Mouse (Mus musculus) left cerebral cortex, adult 8-10 months (tissue): ENCODE measurements around the gene Lage3. TPM values are rescaled to one million over a fixed set of nuclear protein-coding genes. Genes with fewer than 3 reads are reported as not detected.
"Not testable (repeated sequence)": the region's sequence is repeated elsewhere in the genome, so short reads cannot be mapped to it uniquely, and the experiment has no call there.

Experiments
- DNase-seq, 2 experiments: peaks; one replicate each; pipeline ENCODE4 v3.0.0; 2022; ENCODE audit warnings: low spot score in 2 of 2
- total RNA-seq, 4 experiments: library from RNA; stranded (reverse); gene quantifications; 2 replicates each; pipeline ENCODE4 v1.2.4; 2022

The Lage3 gene
- total RNA-seq, result 10 to 100 TPM; 22.3 to 28.7 (median 25.7) TPM

DNA sequence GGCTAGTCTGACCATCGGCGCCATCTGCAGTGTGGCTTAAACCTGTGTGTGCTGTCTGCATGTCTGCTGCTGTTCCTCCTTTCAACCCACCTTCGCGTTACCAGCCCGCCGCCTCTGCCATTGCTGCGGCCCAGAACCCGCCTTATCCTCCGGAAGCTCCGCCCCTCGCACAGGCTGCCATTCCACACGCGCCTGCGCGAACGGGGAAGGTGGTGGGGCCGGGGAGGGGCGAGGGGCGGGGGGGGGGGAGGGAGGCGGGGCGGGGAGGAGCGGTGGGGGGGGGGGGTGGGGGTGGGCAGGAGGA lies at the start of gene Lage3:
TSS of gene Lage3 (minus strand) at position 152 of the 304 bp plus-strand sequence.
- DNase-seq, result peak; percentile 45 to 66

DNA sequence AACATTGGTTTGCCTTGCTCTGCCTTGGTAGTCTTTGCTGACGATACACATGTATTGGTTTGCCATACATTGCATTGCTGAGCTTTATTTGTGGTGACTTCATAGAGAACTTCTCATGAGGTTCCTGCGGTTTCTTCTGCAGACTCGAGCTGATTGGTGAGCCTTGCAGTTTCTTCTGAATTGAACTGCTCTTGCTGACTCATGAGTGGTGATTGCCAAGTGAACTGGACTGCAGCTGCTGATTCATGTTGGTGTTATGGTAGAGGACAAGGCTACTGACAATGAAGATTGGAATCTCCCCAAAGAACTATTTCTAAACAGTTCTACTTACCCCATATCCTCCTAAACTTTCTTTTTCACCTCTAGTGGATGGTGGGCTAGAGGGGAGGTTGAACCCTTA lies 46.7 kb upstream of the Lage3 start:
- no peak for DNase-seq

DNA sequence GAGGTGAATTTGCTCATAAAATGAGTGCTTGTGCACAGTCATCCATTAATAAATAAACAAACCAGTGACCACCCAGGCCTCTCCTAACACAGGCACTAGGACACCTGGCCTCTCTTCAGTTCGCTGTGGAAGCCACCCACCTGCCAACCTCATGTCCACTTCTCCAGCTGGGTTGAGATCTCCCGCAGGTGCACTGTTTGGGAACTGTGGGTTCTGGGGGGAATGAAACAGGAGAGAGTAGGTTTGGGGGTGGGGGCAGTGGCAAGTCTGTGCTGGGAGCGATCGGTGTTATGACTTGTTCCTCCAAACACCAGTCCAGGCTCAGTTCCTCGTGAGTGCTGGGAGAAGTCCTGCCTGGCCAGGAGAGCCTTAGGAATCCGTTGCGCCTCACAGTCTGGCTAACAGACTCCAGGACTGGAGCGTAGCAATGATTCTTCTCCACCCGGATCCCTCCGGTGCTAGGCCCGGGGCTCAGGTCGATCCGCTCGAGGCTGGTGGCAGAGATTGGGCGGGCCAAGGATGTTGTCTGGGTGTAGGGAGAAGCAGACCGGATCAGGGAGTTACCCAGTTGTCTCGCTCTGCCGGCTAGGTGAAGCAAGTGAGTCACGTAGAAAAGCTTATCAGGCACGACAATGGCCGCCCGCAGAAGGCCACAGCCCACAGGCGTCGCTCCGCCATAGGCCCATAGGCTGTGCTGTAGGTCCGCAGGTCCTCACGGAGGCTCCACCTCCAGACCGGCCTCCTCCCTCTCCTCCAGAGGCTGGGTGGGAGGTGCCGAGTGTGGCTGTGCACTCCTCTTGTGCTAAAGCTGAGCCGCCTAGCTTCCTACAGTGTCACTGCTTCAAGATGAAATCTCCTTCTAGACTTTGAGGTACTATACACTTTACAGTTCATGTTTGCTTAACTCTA lies 39.4 kb upstream of the Lage3 start, which contains the start of the genes Fam3a and Ikbkg:
TSS of gene Fam3a (minus strand) at position 738 of the 909 bp plus-strand sequence.
TSS of gene Ikbkg (plus strand) at position 756 of the 909 bp plus-strand sequence.
- peak; percentile 52 to 83 for DNase-seq

DNA sequence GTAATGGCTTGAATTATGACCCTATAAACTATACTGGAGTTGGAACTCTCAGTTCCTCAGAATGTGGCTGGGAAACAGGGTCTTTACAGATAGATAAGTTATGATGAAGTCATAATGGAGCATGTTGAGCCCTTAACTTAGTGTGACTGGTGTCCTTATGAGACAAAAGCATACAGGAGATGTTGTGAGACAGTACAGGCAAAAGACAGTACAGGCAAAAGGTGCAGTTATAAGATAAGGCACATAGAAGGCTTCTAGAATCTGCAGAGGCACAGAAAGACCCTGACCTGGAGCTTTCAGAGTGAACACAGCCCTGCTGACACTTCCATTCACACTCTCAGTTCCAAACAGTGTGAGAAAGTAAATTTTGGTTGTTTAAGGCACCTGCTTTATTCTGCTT lies 34.7 kb upstream of the Lage3 start:
- no peak for DNase-seq

DNA sequence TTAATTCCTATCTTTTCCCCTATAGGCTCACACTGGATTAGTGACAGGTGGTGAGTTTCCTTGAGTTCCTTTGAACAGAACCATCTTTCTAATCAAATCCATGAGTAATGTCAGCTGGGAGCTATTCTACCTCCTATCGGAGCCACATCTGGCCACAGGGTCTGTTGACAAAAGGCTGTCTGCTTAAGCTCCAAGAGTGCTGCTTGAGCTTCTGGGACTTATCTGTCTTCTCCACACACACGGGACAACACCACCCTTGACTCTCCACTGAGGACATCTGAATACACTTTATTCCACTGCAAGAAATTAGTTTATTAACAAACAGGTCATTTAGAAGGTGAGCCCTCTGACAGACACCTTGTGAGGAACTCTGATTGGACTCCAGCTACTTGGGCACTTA lies 31.0 kb upstream of the Lage3 start:
- no peak for DNase-seq

DNA sequence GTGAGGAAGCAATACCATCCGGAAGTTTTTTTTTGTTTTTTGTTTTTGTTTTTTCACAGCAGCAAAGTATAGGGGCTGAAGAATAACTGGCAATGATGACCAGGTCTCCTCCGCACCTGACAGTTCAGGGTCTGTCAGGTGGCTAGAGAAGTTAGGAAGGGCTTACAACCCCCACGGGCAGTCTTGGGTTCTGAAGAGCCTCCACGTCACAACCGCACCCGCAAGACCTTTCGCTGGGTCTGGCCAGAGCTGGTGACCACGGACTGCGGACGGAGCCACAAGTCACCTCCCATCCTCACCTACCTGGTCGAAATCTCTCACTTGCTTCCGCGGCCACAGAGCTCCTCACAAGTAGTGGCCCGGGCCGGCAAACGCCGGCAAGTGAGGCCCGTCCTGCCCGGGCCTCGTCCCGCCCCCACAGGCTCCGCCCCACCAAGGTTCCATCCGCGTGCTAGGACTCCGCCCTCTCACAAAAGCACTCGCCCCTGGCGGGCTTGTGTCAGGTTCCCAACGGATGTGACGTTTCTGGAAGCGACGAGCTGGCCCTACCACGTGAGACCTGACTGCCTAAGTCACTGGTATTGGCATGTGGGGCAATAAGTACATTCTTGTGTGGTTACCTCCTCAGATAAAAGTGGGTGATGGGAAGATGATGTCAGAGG lies 19.6 kb upstream of the Lage3 start, which contains the start of the genes Ubl4a and Slc10a3:
TSS of gene Ubl4a (minus strand) at position 331 of the 662 bp plus-strand sequence.
TSS of gene Slc10a3 (minus strand) at position 462 of the 662 bp plus-strand sequence.
- DNase-seq, result peak; percentile 57 to 83

DNA sequence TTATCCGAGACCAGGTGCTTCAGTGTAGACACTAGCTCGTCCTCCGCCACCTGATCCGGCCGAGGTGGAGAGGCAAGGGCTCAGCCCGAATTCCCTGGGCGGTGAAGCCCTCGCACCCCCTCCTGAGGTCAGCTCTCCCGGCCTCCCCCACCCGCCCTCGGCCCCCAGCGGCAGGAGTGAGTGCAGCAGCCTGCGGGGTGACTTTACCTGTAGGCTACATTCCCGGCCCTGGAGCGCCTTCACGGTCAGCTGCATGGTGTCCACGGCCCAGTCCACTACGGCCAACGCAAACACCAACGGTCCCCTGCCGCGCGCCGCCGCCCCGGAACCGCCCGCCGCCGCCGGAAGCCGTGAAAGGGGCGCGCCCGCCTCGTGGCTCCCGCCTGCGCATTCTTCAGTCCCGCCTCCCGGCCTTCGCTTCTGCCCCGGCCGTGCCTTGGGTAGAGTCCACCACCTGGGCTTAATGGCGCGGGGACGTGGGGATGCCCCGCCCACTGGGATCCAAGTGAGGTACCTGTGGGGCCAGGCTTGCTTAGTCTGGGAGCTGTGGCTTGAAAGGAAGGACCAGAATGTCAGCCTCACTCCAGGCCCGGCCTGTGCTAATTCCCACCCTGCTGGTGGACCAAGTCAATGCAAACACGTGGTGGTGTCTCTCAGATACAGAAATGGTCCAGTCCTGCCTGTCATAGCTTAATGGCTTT lies 14.9 kb upstream of the Lage3 start:
- DNase-seq, result peak in 1 of 2 experiments; percentile 25

DNA sequence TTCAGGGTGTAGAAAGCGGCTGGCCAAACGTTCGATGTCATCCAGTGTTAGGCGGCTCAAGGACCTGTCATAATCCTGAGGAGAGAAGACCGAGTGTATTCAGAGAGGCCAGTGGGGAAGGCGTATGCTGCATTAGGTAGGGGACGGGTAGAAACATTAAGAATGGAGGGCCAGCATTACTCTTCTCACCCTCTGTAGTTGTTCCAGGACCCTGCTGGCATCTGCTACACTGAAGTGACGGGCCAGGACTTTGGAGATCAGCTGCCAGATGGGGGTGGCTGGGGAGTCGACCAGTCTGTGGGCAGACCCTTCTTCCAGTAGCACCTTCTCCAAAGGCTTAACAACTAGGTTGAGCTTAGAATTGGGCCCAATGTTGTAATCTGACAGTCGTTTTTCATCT lies 14.1 kb upstream of the Lage3 start:
- DNase-seq, result no peak

DNA sequence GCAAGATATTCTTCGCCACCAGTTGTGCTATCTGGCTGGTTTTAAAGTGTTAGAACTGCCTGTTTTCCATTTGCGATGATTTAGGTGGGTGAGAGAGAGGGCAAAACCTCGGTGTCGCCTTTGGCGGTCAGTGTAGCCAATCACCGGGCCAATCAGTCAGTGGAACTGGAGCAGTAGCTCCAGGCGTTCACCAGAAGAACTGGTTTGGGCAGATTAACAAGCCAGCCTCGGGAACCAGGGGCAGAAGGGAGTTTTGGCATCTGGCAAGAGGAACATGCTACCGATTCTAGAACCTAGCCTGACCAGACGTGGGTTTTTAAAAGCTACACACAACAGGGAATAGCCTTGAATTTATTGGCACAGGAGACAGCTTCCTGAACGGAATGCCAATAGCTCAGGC lies 5.8 kb upstream of the Lage3 start:
- DNase-seq, result no peak

DNA sequence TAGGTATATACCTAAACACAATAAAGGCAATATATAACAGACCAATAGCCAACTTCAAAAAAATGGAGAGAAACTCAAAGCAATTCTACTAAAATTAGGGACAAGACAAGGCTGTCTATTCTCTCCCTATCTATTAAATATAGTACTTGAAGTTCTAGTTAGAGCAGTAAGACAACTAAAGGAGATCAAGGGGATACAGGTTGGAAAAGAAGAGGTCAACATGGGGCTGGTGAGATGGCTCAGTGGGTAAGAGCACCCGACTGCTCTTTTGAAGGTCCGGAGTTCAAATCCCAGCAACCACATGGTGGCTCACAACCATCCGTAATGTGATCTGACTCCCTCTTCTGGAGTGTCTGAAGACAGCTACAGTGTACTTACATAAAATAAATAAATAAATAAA lies 3.7 kb upstream of the Lage3 start:
- DNase-seq, result not testable (repeated sequence)

DNA sequence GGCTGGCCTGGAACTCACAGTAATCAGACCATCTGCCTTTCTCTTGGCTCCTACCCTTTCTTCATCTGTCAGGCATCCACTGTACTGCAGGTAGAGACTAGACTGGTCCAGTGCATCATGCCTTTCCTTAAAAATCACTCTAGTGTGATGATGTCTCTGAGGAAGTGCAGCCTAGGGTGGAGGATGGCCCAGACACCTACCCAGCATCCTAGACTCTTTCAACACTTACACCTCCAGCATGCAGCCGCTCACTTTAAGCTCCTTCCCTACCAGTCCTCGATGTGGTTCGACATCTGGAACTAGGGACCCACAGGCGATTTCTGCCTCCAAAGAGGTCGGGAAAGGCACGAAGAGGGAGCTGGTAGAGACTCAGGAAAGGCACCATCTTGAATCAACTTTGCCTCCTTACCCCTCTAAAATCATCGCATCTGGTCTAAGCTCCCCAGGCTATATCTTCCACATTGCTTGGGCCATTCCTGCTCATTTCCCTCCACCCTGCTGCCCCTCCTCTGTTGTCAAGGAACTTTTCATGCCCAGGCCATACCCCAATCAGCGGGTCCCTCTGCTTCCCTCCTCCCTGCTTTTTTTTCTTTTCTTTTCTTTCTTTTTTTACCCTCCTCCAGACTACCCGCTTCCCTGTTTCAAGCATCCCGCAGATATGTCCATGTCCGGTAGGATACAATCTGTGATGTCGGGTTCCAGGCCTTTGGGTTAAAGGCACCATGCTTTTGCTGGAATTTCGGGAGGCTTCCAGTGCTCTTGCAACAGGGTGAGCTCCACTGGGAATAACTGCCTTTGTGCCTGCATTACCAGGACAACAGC lies 562 bp downstream of the Lage3 start:
- DNase-seq, result no peak

DNA sequence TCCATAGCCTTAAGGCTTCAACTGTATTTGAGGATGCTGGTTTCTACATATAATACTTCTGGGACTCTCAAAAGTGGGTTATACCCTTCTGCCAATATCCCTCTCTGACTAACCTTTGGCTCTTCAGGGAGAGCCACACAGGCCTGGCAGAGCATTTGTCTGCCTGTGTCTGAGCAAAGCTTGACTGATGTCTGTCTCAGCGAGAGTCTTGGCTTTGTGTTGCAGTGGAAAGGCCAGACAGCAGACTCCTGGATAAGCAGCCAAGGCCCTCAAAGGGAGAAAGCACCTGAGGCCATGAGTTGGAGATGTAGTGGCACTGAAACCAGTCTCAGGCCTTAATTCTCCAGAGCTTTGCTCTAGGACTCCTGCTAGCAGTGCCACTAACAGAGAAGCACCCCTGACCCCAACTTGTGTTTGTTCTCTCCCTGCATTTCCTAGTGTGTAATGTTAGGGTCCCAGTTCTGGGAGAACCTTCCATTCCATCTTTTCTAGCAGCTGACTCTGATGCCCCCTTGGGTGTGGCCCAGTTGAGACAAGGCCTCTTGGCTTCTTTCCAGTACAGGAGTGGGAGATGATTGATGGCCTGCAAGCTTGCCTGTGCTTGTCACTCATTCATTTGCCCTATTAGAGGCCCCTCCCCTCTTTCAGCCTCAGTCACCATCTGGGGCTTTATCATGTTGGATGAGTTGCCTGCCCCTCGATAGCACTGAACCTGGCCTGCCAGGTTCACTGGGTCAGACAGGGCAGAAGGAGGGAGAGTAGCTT lies 23.1 kb downstream of the Lage3 start:
- no peak for DNase-seq

DNA sequence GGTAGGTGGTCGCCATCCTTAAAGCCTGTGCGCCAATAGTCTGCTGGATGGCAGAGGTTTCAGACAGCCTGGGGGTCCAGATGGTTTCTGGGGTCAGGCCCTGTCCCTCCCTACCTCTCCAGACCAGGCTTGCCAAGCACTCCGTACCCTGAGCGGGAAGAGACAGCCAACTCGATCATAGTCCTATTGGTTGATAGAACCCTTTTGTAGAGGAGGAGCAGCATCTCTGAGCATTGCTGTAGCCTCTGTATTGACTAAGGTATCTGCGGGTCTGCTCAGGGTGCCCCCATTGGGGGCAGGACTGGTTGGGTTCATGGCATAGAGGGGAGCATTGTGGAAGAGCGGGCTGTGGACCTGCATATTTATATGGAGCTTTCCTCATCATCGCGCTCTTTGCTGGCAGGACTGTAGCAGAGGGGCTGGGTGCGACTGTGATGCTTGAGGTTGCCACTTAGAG lies 24.2 kb downstream of the Lage3 start:
- DNase-seq, result no peak

DNA sequence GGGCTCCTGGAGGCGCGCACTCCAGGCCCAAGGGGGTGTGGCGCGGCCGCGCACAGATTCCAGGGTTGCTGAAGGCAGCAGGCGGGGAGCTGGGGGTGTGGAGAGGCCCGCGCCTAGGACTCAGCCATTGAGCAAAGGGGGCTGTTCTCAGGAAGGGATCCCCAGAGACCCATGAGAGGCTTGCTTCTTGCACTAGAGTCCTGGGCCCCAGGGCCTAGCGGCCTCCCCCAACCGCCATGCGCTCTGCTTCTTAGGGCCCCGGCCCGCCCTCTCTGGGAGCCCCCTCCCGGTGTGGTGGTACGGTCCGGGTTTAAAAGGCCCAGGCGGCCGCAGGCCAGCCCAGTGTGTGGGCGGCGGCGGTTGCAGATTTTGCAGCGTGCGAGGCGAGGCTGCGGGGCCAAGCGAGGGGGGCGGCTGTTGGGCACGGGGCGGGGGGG lies 24.7 kb downstream of the Lage3 start, which contains the start of gene Plxna3:
TSS of gene Plxna3 (plus strand) at position 342 of the 437 bp plus-strand sequence.
- DNase-seq, result peak; percentile 26 to 44

DNA sequence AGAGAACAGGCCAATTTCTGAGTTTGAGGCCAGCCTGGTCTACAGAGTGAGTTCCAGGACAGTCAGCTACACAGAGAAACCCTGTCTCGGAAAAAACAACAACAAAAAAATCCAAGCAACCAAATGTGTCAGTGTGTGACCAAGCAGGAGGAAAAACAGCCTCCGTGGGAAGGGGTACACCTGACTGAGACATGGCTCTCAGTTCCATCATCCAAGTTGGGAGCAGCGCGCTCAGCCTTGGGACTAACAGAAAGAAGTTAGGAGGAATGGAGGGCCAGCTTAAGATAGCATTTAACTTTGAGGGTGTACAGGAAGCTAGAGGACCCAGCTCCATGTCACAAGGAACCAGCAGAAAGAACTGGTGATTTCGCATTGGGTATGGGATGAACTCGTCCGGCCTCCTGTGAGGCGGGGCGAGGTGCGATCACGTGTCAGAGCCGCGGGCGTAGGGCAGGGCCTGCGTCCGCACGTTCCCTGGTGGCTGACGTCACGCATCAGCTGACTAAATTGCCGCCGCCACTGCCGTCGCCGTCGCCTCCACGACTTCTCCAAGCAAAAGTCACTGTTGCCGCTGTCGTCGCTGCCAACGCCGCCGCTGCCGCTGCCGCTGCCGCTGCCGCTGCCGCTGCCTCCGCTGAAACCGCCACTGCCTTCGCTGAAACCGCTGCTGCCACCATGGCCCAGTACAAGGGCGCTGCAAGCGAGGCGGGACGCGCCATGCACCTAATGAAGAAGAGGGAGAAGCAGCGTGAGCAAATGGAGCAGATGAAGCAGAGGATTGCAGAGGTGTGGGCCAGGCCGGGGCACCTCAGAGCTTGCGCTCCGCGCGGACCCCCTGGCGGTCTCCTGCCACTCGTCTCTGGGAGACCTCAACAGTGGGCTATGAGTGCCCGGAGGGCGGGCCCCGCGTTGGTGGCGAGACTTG lies 40.6 kb downstream of the Lage3 start, which contains the start of gene Fam50a:
TSS of gene Fam50a (plus strand) at position 494 of the 925 bp plus-strand sequence.
- peak; percentile 66 to 88 for DNase-seq

DNA sequence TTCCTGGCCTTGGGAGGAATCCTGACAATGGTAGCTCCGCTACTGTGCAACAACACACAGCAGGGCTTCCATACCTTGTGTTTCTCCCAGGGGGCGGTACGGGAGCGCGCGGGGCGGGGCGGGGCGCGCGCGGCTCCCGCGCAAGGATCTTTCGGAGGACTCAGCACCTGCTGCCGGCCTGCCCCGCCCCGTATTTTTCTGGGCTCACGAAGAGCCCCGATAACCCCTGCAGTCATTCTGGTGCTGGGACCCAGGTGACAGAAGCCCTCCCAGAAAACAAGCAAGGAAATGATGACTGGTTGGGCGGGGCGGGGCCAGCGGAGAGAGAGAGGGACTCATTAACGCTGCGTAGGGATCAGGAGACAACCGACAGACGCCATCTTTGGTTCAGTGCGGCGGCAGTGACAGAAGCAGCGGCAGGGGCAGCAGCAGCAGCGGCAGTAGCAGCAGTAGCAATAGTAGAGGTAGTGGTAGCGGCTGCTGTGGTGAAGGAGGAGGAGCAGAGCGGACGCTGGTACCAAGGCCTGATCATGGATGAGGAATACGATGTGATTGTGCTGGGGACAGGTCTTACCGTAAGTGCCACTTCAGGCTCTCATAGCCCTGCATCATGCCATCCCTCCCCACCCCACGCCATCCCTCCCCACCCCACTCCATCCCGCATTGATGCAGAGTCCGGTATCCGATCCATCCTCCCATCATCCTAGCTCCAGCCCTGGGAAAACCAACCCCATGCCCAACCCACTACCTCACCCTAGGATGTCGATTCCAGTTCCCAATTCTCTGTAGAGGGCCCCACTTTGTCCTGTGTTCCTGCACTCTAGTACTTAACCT lies 48.3 kb downstream of the Lage3 start, which contains the start of gene Gdi1:
TSS of gene Gdi1 (plus strand) at position 132 of the 834 bp plus-strand sequence.
- DNase-seq, result peak in 1 of 2 experiments; percentile 33
